Mouse (Mus musculus) CH12.LX (cell line): ENCODE measurements around the gene Zfp423.

Experiments
- CTCF ChIP-seq, 2 experiments: IDR thresholded peaks in 1 of 2; conservative IDR thresholded peaks in 1 of 2; 2 replicates each; pipeline ENCODE4 v1.5.1; 2011 to 2012; ENCODE audit warnings: low read depth in 2 of 2, low read length in 2 of 2, improper control_type of control experiment in 1 of 2, inconsistent platforms in 1 of 2, mild to moderate bottlenecking in 1 of 2, moderate library complexity in 1 of 2
- GABPA ChIP-seq: IDR thresholded peaks from 2 replicates; pipeline ENCODE4 v1.6.1; 2012; ENCODE audit warnings: low read depth, low read length, improper control_type of control experiment, inconsistent platforms; ENCODE audit not compliant: insufficient replicate concordance
- MXI1 ChIP-seq: IDR thresholded peaks from 2 replicates; pipeline ENCODE4 v1.6.1; 2011; ENCODE audit warnings: mild to moderate bottlenecking, low read depth, low read length, improper control_type of control experiment
- POLR2A ChIP-seq: IDR thresholded peaks from 2 replicates; pipeline ENCODE4 v1.6.1; 2011; ENCODE audit warnings: low read depth, mild to moderate bottlenecking, improper control_type of control experiment, low read length
- POLR2AphosphoS2 ChIP-seq: IDR thresholded peaks from 2 replicates; pipeline ENCODE4 v1.6.1; 2011; ENCODE audit warnings: low read depth, low read length, improper control_type of control experiment
- RCOR1 ChIP-seq: conservative IDR thresholded peaks from 2 replicates; pipeline ENCODE4 v1.6.1; 2012; ENCODE audit warnings: low read depth, mild to moderate bottlenecking, inconsistent platforms, low read length, improper control_type of control experiment
- ZKSCAN1 ChIP-seq: IDR thresholded peaks from 2 replicates; pipeline ENCODE4 v1.6.1; 2012; ENCODE audit warnings: low read depth, inconsistent platforms, low read length, improper control_type of control experiment, borderline replicate concordance

GRCm38 (mm10) chr8:87784641-87785439, 174.6 kb downstream of the Zfp423 start:
- no peak for TF ChIP-seq CTCF (conservative IDR thresholded peaks at IDR 0.05 in 1 of 2, IDR thresholded peaks at IDR 0.05 in 1 of 2; ENCODE audit: low read depth in 2 of 2, low read length in 2 of 2)
- no peak for TF ChIP-seq POLR2AphosphoS2
- TF ChIP-seq ZKSCAN1 = no peak
- no peak for TF ChIP-seq MXI1
- TF ChIP-seq POLR2A = no peak
- TF ChIP-seq GABPA = no peak
- no peak for TF ChIP-seq RCOR1
